Mouse (Mus musculus) kidney, embryonic 15.5 days (tissue): ENCODE results near the gene Ntm. TPM values are rescaled to one million over a fixed set of nuclear protein-coding genes. Genes with fewer than 3 reads are reported as not detected.
A peak's percentile ranks its signal among the peaks of the same experiment; 100 is the strongest.

Source experiments
- ATAC-seq: fragments of 200-750 bp; cut with Nextera tagmentation; replicated peaks from 2 replicates; pipeline ENCODE4 v1.8.0; 2017; ENCODE audit warnings: moderate TSS enrichment; ENCODE audit not compliant: low FRiP score
- H3K27ac ChIP-seq: fragments of 300-500 bp; sonication (generic); 2 replicates; pipeline ENCODE4 v1.5.1; 2015; ENCODE audit warnings: mild to moderate bottlenecking, inconsistent platforms
- H3K27me3 ChIP-seq: fragments of 300-500 bp; sonication (generic); 2 replicates; pipeline ENCODE4 v1.6.1; 2015; ENCODE audit warnings: inconsistent platforms
- H3K36me3 ChIP-seq: fragments of 300-500 bp; sonication (generic); 2 replicates; pipeline ENCODE4 v1.6.1; 2015; ENCODE audit warnings: inconsistent platforms
- H3K4me1 ChIP-seq: fragments of 300-500 bp; sonication (generic); 2 replicates; pipeline ENCODE4 v1.6.1; 2015; ENCODE audit warnings: inconsistent platforms
- H3K4me2 ChIP-seq: fragments of 300-500 bp; sonication (generic); 2 replicates; pipeline ENCODE4 v1.6.1; 2015; ENCODE audit warnings: moderate library complexity, mild to moderate bottlenecking, inconsistent platforms
- H3K4me3 ChIP-seq: fragments of 300-500 bp; sonication (generic); replicated peaks from 2 replicates; pipeline ENCODE4 v1.5.1; 2015; ENCODE audit warnings: mild to moderate bottlenecking, inconsistent platforms
- H3K9ac ChIP-seq: fragments of 300-500 bp; sonication (generic); 2 replicates; pipeline ENCODE4 v1.6.1; 2015; ENCODE audit warnings: mild to moderate bottlenecking, inconsistent platforms
- H3K9me3 ChIP-seq: fragments of 300-500 bp; sonication (generic); replicated peaks from 2 replicates; pipeline ENCODE4 v1.6.1; 2016; ENCODE audit warnings: inconsistent platforms
- WGBS: fragments of 180-500 bp; shearing (Covaris S2); methylation state at CpG from one replicate; pipeline ENCODE4 v1.1.7; 2015; ENCODE audit warnings: mixed read lengths; 5-methylcytosine and 5-hydroxymethylcytosine counted together
- polyA plus RNA-seq: library from polyadenylated mRNA; unstranded; fragments of >200 nt; fragmentation: Nextera tagmentation; extraction: Ambion mirVana; gene quantifications from 2 replicates; pipeline ENCODE4 v1.2.1, GENCODE M21; 2015

Gene Ntm
- polyA plus RNA-seq, 1 experiment from 2014 or later, result 45.5 TPM

GRCm38 (mm10) chr9:29765990-29766980, 196.7 kb downstream of the Ntm start:
- Histone ChIP-seq H3K4me3 (no peak overlapping the region), H3K9ac (no peak overlapping the region), H3K9me3 (no peaks in the 10 kb centered on the region), H3K27me3 (no peaks in the 10 kb centered on the region), H3K4me1 (peaks cover 5% of the 10 kb centered on the region; the same call in 1 of the 2 replicates), H3K4me2 (no peak overlapping the region), H3K27ac (no peak overlapping the region), H3K36me3 (no peaks in the 10 kb centered on the region)
- peak; percentile 75 for ATAC-seq
- WGBS, result 62% methylated on average over 6 of the region's 6 CpGs

- no peak overlapping the region for H3K4me2 ChIP-seq
- H3K9ac ChIP-seq, result no peak overlapping the region
- no peaks in the 10 kb centered on the region for H3K9me3 ChIP-seq
- ATAC-seq, result no peak
- H3K27ac ChIP-seq, result no peak overlapping the region
- 93% methylated on average over 4 of the region's 4 CpGs for WGBS
- no peaks in the 10 kb centered on the region for H3K27me3 ChIP-seq
- H3K36me3 ChIP-seq, result no peaks in the 10 kb centered on the region
- no peak overlapping the region for H3K4me3 ChIP-seq
- H3K4me1 ChIP-seq, result no peaks in the 10 kb centered on the region
Observed at GRCm38 (mm10) chr9:29763338-29763737, 199.6 kb downstream of the Ntm start.

- 59% methylated on average over 8 of the region's 8 CpGs for WGBS
- Histone ChIP-seq H3K9me3 (no peaks in the 10 kb centered on the region), H3K4me2 (no peak overlapping the region), H3K27me3 (no peaks in the 10 kb centered on the region), H3K4me3 (no peak overlapping the region), H3K9ac (no peak overlapping the region), H3K36me3 (no peaks in the 10 kb centered on the region), H3K27ac (no peak overlapping the region), H3K4me1 (no peaks in the 10 kb centered on the region)
- ATAC-seq, result no peak
Observed at GRCm38 (mm10) chr9:29761952-29762586, 200.9 kb downstream of the Ntm start.

GRCm38 (mm10) chr9:29761511-29761910, 201.4 kb downstream of the Ntm start:
- no peaks in the 10 kb centered on the region for H3K4me1 ChIP-seq
- 79% methylated on average over 5 of the region's 5 CpGs for WGBS
- ATAC-seq, result no peak
- no peak overlapping the region for H3K9ac ChIP-seq
- no peaks in the 10 kb centered on the region for H3K27me3 ChIP-seq
- H3K27ac ChIP-seq, result no peak overlapping the region
- H3K4me2 ChIP-seq, result no peak overlapping the region
- no peaks in the 10 kb centered on the region for H3K36me3 ChIP-seq
- no peaks in the 10 kb centered on the region for H3K9me3 ChIP-seq
- H3K4me3 ChIP-seq, result no peak overlapping the region

GRCm38 (mm10) chr9:29759940-29760339, 203.0 kb downstream of the Ntm start:
- Histone ChIP-seq H3K27ac (no peak overlapping the region), H3K9ac (no peak overlapping the region), H3K4me2 (no peak overlapping the region), H3K4me1 (no peaks in the 10 kb centered on the region), H3K4me3 (no peak overlapping the region), H3K9me3 (no peaks in the 10 kb centered on the region), H3K27me3 (no peaks in the 10 kb centered on the region), H3K36me3 (no peaks in the 10 kb centered on the region)
- 67% methylated on average over 3 of the region's 3 CpGs for WGBS
- ATAC-seq, result no peak

GRCm38 (mm10) chr9:29759060-29759459, 203.9 kb downstream of the Ntm start:
- ATAC-seq, result no peak
- no peaks in the 10 kb centered on the region for H3K9me3 ChIP-seq
- no peaks in the 10 kb centered on the region for H3K27me3 ChIP-seq
- 87% methylated on average over 2 of the region's 2 CpGs for WGBS
- H3K36me3 ChIP-seq, result no peaks in the 10 kb centered on the region
- H3K4me3 ChIP-seq, result no peak overlapping the region
- no peak overlapping the region for H3K27ac ChIP-seq
- H3K4me1 ChIP-seq, result no peaks in the 10 kb centered on the region
- no peak overlapping the region for H3K9ac ChIP-seq
- H3K4me2 ChIP-seq, result no peak overlapping the region

- no peak overlapping the region for H3K4me2 ChIP-seq
- H3K4me1 ChIP-seq, result peaks cover 16% of the 10 kb centered on the region
- no peak overlapping the region for H3K9ac ChIP-seq
- no peak overlapping the region for H3K4me3 ChIP-seq
- H3K27me3 ChIP-seq, result no peaks in the 10 kb centered on the region
- H3K36me3 ChIP-seq, result no peaks in the 10 kb centered on the region
- no peaks in the 10 kb centered on the region for H3K9me3 ChIP-seq
- no peak overlapping the region for H3K27ac ChIP-seq
- no peak for ATAC-seq
Observed at GRCm38 (mm10) chr9:29754374-29754773, 208.6 kb downstream of the Ntm start.

GRCm38 (mm10) chr9:29751396-29751795, 211.5 kb downstream of the Ntm start:
- WGBS, result 26% methylated on average over 1 of the region's 1 CpGs
- H3K27ac ChIP-seq, result no peak overlapping the region
- no peak overlapping the region for H3K4me3 ChIP-seq
- H3K4me2 ChIP-seq, result no peak overlapping the region
- no peaks in the 10 kb centered on the region for H3K9me3 ChIP-seq
- no peak overlapping the region for H3K9ac ChIP-seq
- ATAC-seq, result peak; percentile 76
- peaks cover 16% of the 10 kb centered on the region for H3K4me1 ChIP-seq
- H3K36me3 ChIP-seq, result no peaks in the 10 kb centered on the region
- no peaks in the 10 kb centered on the region for H3K27me3 ChIP-seq

GRCm38 (mm10) chr9:29750371-29751014, 212.4 kb downstream of the Ntm start:
- H3K4me3 ChIP-seq, result peak overlapping the region; percentile 31
- 15% methylated on average over 15 of the region's 15 CpGs for WGBS
- H3K36me3 ChIP-seq, result no peaks in the 10 kb centered on the region
- no peaks in the 10 kb centered on the region for H3K27me3 ChIP-seq
- H3K4me1 ChIP-seq, result peaks cover 16% of the 10 kb centered on the region
- 0 out of 2 replicates have a peak, but pooled peaks have one; percentile 40 for ATAC-seq
- H3K27ac ChIP-seq, result 0 out of 2 replicates have a peak overlapping the region, but pooled peaks have one; percentile 13
- H3K9me3 ChIP-seq, result no peaks in the 10 kb centered on the region
- H3K4me2 ChIP-seq, result peak overlapping the region; percentile 60
- 0 out of 2 replicates have a peak overlapping the region, but pooled peaks have one; percentile 17 for H3K9ac ChIP-seq

- Histone ChIP-seq H3K27me3 (no peaks in the 10 kb centered on the region), H3K36me3 (no peaks in the 10 kb centered on the region), H3K4me3 (no peak overlapping the region), H3K4me1 (peaks cover 16% of the 10 kb centered on the region), H3K9me3 (no peaks in the 10 kb centered on the region), H3K27ac (no peak overlapping the region), H3K4me2 (no peak overlapping the region), H3K9ac (no peak overlapping the region)
- ATAC-seq, result no peak
- WGBS, result 72% methylated on average over 4 of the region's 4 CpGs
Observed at GRCm38 (mm10) chr9:29748070-29748469, 214.9 kb downstream of the Ntm start.

- Histone ChIP-seq H3K36me3 (no peaks in the 10 kb centered on the region), H3K9me3 (no peaks in the 10 kb centered on the region), H3K4me3 (no peak overlapping the region), H3K27ac (no peak overlapping the region), H3K4me1 (0 out of 2 replicates have a peak, but pooled peaks cover 10% of the 10 kb centered on the region), H3K9ac (no peak overlapping the region), H3K27me3 (no peaks in the 10 kb centered on the region), H3K4me2 (no peak overlapping the region)
- ATAC-seq, result peak; percentile 74
- 37% methylated on average over 9 of the region's 9 CpGs for WGBS
Observed at GRCm38 (mm10) chr9:29738835-29739526, 224.0 kb downstream of the Ntm start.
